Mouse (Mus musculus) intestine, embryonic 16.5 days (tissue): ENCODE results near the gene Armt1. TPM values are rescaled to one million over a fixed set of nuclear protein-coding genes. Genes with fewer than 3 reads are reported as not detected.
A peak's percentile ranks its signal among the peaks of the same experiment; 100 is the strongest.
"Not testable (repeated sequence)": the region's sequence is repeated elsewhere in the genome, so short reads cannot be mapped to it uniquely, and the experiment has no call there.

Experiments
- ATAC-seq: fragments of 200-750 bp; cut with Nextera tagmentation; 2 replicates; pipeline ENCODE4 v1.8.0; 2017; ENCODE audit warnings: moderate TSS enrichment, moderate library complexity
- H3K27ac ChIP-seq: fragments of 300-500 bp; sonication (generic); 2 replicates; pipeline ENCODE4 v1.5.1; 2014; ENCODE audit warnings: mild to moderate bottlenecking, low read length
- H3K27me3 ChIP-seq: fragments of 300-500 bp; sonication (generic); replicated peaks from 2 replicates; pipeline ENCODE4 v1.6.1; 2014; ENCODE audit warnings: low read length, control low read depth, mixed read lengths; ENCODE audit not compliant: control insufficient read depth, insufficient read depth
- H3K36me3 ChIP-seq: fragments of 300-500 bp; sonication (generic); 2 replicates; pipeline ENCODE4 v1.6.1; 2014; ENCODE audit warnings: low read length, control low read depth; ENCODE audit not compliant: control insufficient read depth, insufficient read depth
- H3K4me1 ChIP-seq: fragments of 300-500 bp; sonication (generic); 2 replicates; pipeline ENCODE4 v1.6.1; 2014; ENCODE audit warnings: low read length, control low read depth, mixed read lengths; ENCODE audit not compliant: control insufficient read depth, insufficient read depth
- H3K4me2 ChIP-seq: fragments of 300-500 bp; sonication (generic); 2 replicates; pipeline ENCODE4 v1.6.1; 2014; ENCODE audit warnings: low read depth, low read length, control low read depth
- H3K4me3 ChIP-seq: fragments of 300-500 bp; sonication (generic); 2 replicates; pipeline ENCODE4 v1.5.1; 2014; ENCODE audit warnings: mild to moderate bottlenecking, low read length
- H3K9ac ChIP-seq: fragments of 300-500 bp; sonication (generic); 2 replicates; pipeline ENCODE4 v1.6.1; 2014; ENCODE audit warnings: low read depth, low read length
- H3K9me3 ChIP-seq: fragments of 300-500 bp; sonication (generic); 2 replicates; pipeline ENCODE4 v1.6.1; 2016; ENCODE audit warnings: low read length, control low read depth; ENCODE audit not compliant: control insufficient read depth
- WGBS: fragments of 180-500 bp; shearing (Covaris S2); extraction: QIAGEN DNeasy Blood & Tissue Kit; methylation state at CpG from one replicate; pipeline ENCODE4 v1.1.7; 2014; 5-methylcytosine and 5-hydroxymethylcytosine counted together
- polyA plus RNA-seq: library from polyadenylated mRNA; unstranded; fragments of >200 nt; fragmentation: Nextera tagmentation; extraction: Ambion mirVana; gene quantifications from 2 replicates; pipeline ENCODE4 v1.2.1, GENCODE M21; 2015

The Armt1 gene
- polyA plus RNA-seq, 1 experiment from 2014 or later = 16.4 TPM

- H3K27me3 ChIP-seq = no peaks in the 10 kb centered on the region
- H3K9me3 ChIP-seq = no peaks in the 10 kb centered on the region
- peaks cover 3% of the 10 kb centered on the region; the same call in 1 of the 2 replicates for H3K36me3 ChIP-seq
- H3K4me3 ChIP-seq = peak overlapping the region; percentile 65
- H3K9ac ChIP-seq = peak overlapping the region; percentile 48; the same call in 1 of the 2 replicates
- H3K27ac ChIP-seq = no peak overlapping the region
- no peak for ATAC-seq
- H3K4me1 ChIP-seq = peaks cover 9% of the 10 kb centered on the region
- peak overlapping the region; percentile 83 for H3K4me2 ChIP-seq
- 85% methylated on average over 3 of the region's 3 CpGs for WGBS
These were observed 1.4 kb upstream of the Armt1 start for GRCm38 (mm10) chr10:4430826-4431225.

- Histone ChIP-seq H3K9ac (peak overlapping the region; percentile 77), H3K4me1 (peaks cover 9% of the 10 kb centered on the region), H3K36me3 (peaks cover 1% of the 10 kb centered on the region; the same call in 1 of the 2 replicates), H3K4me3 (peak overlapping the region; percentile 65), H3K9me3 (no peaks in the 10 kb centered on the region), H3K27ac (peak overlapping the region; percentile 76; the same call in 1 of the 2 replicates), H3K4me2 (peak overlapping the region; percentile 83), H3K27me3 (no peaks in the 10 kb centered on the region)
- peak; percentile 12; the same call in 1 of the 2 replicates for ATAC-seq
- WGBS = 8% methylated on average over 5 of the region's 5 CpGs
These were observed 533 bp upstream of the Armt1 start for GRCm38 (mm10) chr10:4431746-4432122.

- H3K27ac ChIP-seq = peak overlapping the region; percentile 89
- H3K4me3 ChIP-seq = peak overlapping the region; percentile 73
- H3K27me3 ChIP-seq = no peaks in the 10 kb centered on the region
- peak overlapping the region; percentile 82 for H3K9ac ChIP-seq
- ATAC-seq = no peak
- no peaks in the 10 kb centered on the region for H3K9me3 ChIP-seq
- peak overlapping the region; percentile 58 for H3K4me2 ChIP-seq
- no peaks in the 10 kb centered on the region for H3K36me3 ChIP-seq
- peaks cover 9% of the 10 kb centered on the region for H3K4me1 ChIP-seq
- WGBS = 8% methylated on average over 19 of the region's 19 CpGs
These were observed 909 bp downstream of the Armt1 start for GRCm38 (mm10) chr10:4432996-4433755.

- not testable (repeated sequence) for H3K4me3 ChIP-seq, H3K9ac ChIP-seq, H3K27me3 ChIP-seq, H3K36me3 ChIP-seq, ATAC-seq, H3K9me3 ChIP-seq, H3K27ac ChIP-seq, H3K4me1 ChIP-seq
- H3K4me2 ChIP-seq = 0 out of 2 replicates have a peak overlapping the region, but pooled peaks have one; percentile 58
- WGBS = 89% methylated on average over 2 of the region's 2 CpGs
These were observed 1.6 kb downstream of the Armt1 start for GRCm38 (mm10) chr10:4433871-4434270.

GRCm38 (mm10) chr10:4435416-4435815 lies 3.1 kb downstream of the Armt1 start:
- peaks cover 9% of the 10 kb centered on the region for H3K4me1 ChIP-seq
- peaks cover 6% of the 10 kb centered on the region for H3K36me3 ChIP-seq
- H3K9ac ChIP-seq = no peak overlapping the region
- no peak overlapping the region for H3K4me3 ChIP-seq
- 90% methylated on average over 3 of the region's 3 CpGs for WGBS
- no peak for ATAC-seq
- H3K27ac ChIP-seq = no peak overlapping the region
- H3K27me3 ChIP-seq = no peaks in the 10 kb centered on the region
- H3K9me3 ChIP-seq = no peaks in the 10 kb centered on the region
- no peak overlapping the region for H3K4me2 ChIP-seq

GRCm38 (mm10) chr10:4456409-4456808 lies 24.1 kb downstream of the Armt1 start:
- Histone ChIP-seq H3K4me3 (no peak overlapping the region), H3K9me3 (no peaks in the 10 kb centered on the region), H3K27me3 (no peaks in the 10 kb centered on the region), H3K4me2 (no peak overlapping the region), H3K27ac (no peak overlapping the region), H3K9ac (no peak overlapping the region), H3K36me3 (0 out of 2 replicates have a peak, but pooled peaks cover 4% of the 10 kb centered on the region), H3K4me1 (no peaks in the 10 kb centered on the region)
- no peak for ATAC-seq
- 78% methylated on average over 4 of the region's 4 CpGs for WGBS

- Histone ChIP-seq H3K4me1 (no peaks in the 10 kb centered on the region), H3K27ac (no peak overlapping the region), H3K9me3 (no peaks in the 10 kb centered on the region), H3K9ac (no peak overlapping the region), H3K4me3 (no peak overlapping the region), H3K4me2 (no peak overlapping the region), H3K27me3 (no peaks in the 10 kb centered on the region), H3K36me3 (0 out of 2 replicates have a peak, but pooled peaks cover 4% of the 10 kb centered on the region)
- WGBS = 96% methylated on average over 2 of the region's 2 CpGs
- no peak for ATAC-seq
These were observed 27.9 kb downstream of the Armt1 start for GRCm38 (mm10) chr10:4460201-4460600.

GRCm38 (mm10) chr10:4465799-4466198 lies 33.5 kb downstream of the Armt1 start:
- Histone ChIP-seq H3K36me3 (no peaks in the 10 kb centered on the region), H3K9ac (no peak overlapping the region), H3K4me3 (no peak overlapping the region), H3K27ac (no peak overlapping the region), H3K4me1 (no peaks in the 10 kb centered on the region), H3K27me3 (no peaks in the 10 kb centered on the region), H3K9me3 (no peaks in the 10 kb centered on the region), H3K4me2 (no peak overlapping the region)
- ATAC-seq = no peak
- 78% methylated on average over 7 of the region's 7 CpGs for WGBS

- Histone ChIP-seq H3K36me3 (no peaks in the 10 kb centered on the region), H3K4me2 (no peak overlapping the region), H3K9ac (no peak overlapping the region), H3K27me3 (no peaks in the 10 kb centered on the region), H3K27ac (no peak overlapping the region), H3K4me3 (no peak overlapping the region), H3K4me1 (no peaks in the 10 kb centered on the region), H3K9me3 (no peaks in the 10 kb centered on the region)
- 64% methylated on average over 3 of the region's 3 CpGs for WGBS
- ATAC-seq = no peak
These were observed 37.1 kb downstream of the Armt1 start for GRCm38 (mm10) chr10:4469406-4469805.
